Mouse (Mus musculus) embryonic facial prominence, embryonic 12.5 days (tissue): ENCODE measurements around the gene Cemip. TPM values are rescaled to one million over a fixed set of nuclear protein-coding genes. Genes with fewer than 3 reads are reported as not detected.

Source experiments
- ATAC-seq: fragments of 200-750 bp; cut with Nextera tagmentation; 2 replicates; pipeline ENCODE4 v1.8.0; 2017; ENCODE audit not compliant: insufficient number of reproducible peaks, insufficient read depth, low FRiP score, low TSS enrichment
- H3K27ac ChIP-seq: fragments of 300-500 bp; sonication (generic); 2 replicates; pipeline ENCODE4 v1.5.1; 2016; ENCODE audit warnings: mild to moderate bottlenecking
- H3K27me3 ChIP-seq: fragments of 300-500 bp; sonication (generic); 2 replicates; pipeline ENCODE4 v1.6.1; 2016; ENCODE audit warnings: mild to moderate bottlenecking, moderate library complexity
- H3K36me3 ChIP-seq: fragments of 300-500 bp; sonication (generic); 2 replicates; pipeline ENCODE4 v1.6.1; 2016; ENCODE audit warnings: mild to moderate bottlenecking
- H3K4me1 ChIP-seq: fragments of 300-500 bp; sonication (generic); 2 replicates; pipeline ENCODE4 v1.6.1; 2016
- H3K4me2 ChIP-seq: fragments of 300-500 bp; sonication (generic); replicated peaks from 2 replicates; pipeline ENCODE4 v1.6.1; 2016; ENCODE audit warnings: mild to moderate bottlenecking, moderate library complexity
- H3K4me3 ChIP-seq: fragments of 300-500 bp; sonication (generic); 2 replicates; pipeline ENCODE4 v1.5.1; 2016; ENCODE audit warnings: mild to moderate bottlenecking
- H3K9ac ChIP-seq: fragments of 300-500 bp; sonication (generic); 2 replicates; pipeline ENCODE4 v1.6.1; 2016; ENCODE audit warnings: mild to moderate bottlenecking, moderate library complexity
- H3K9me3 ChIP-seq: fragments of 300-500 bp; sonication (generic); 2 replicates; pipeline ENCODE4 v1.6.1; 2016; ENCODE audit warnings: mild to moderate bottlenecking, moderate library complexity
- WGBS: fragments of 180-500 bp; shearing (Covaris S2); methylation state at CpG from one replicate; pipeline ENCODE4 v1.1.7; 2016; 5-methylcytosine and 5-hydroxymethylcytosine counted together
- polyA plus RNA-seq: library from polyadenylated mRNA; unstranded; fragments of >200 nt; fragmentation: Nextera tagmentation; extraction: Ambion mirVana; gene quantifications from 2 replicates; pipeline ENCODE4 v1.2.1, GENCODE M21; 2016

Gene Cemip
- polyA plus RNA-seq, 1 experiment from 2014 or later, result 1.0 TPM

GRCm38 (mm10) chr7:84045546-84045945, 40.8 kb downstream of the Cemip start:
- Histone ChIP-seq H3K4me1 (no peaks in the 10 kb centered on the region), H3K9ac (no peak overlapping the region), H3K27me3 (no peaks in the 10 kb centered on the region), H3K9me3 (no peaks in the 10 kb centered on the region), H3K4me2 (no peak overlapping the region), H3K27ac (no peak overlapping the region), H3K36me3 (no peaks in the 10 kb centered on the region), H3K4me3 (no peak overlapping the region)
- no peak for ATAC-seq
- 78% methylated on average over 4 of the region's 4 CpGs for WGBS

GRCm38 (mm10) chr7:84044581-84045290, 41.6 kb downstream of the Cemip start:
- H3K9ac ChIP-seq, result no peak overlapping the region
- no peaks in the 10 kb centered on the region for H3K27me3 ChIP-seq
- no peak for ATAC-seq
- no peaks in the 10 kb centered on the region for H3K4me1 ChIP-seq
- no peak overlapping the region for H3K27ac ChIP-seq
- H3K9me3 ChIP-seq, result no peaks in the 10 kb centered on the region
- no peak overlapping the region for H3K4me3 ChIP-seq
- 71% methylated on average over 4 of the region's 4 CpGs for WGBS
- H3K36me3 ChIP-seq, result no peaks in the 10 kb centered on the region
- H3K4me2 ChIP-seq, result no peak overlapping the region

GRCm38 (mm10) chr7:84042726-84043125, 43.6 kb downstream of the Cemip start:
- Histone ChIP-seq H3K4me2 (no peak overlapping the region), H3K4me1 (no peaks in the 10 kb centered on the region), H3K4me3 (no peak overlapping the region), H3K36me3 (no peaks in the 10 kb centered on the region), H3K27ac (no peak overlapping the region), H3K9ac (no peak overlapping the region), H3K27me3 (no peaks in the 10 kb centered on the region), H3K9me3 (no peaks in the 10 kb centered on the region)
- 68% methylated on average over 1 of the region's 1 CpGs for WGBS
- ATAC-seq, result no peak

- Histone ChIP-seq H3K4me1 (no peaks in the 10 kb centered on the region), H3K4me3 (no peak overlapping the region), H3K36me3 (no peaks in the 10 kb centered on the region), H3K27ac (no peak overlapping the region), H3K27me3 (no peaks in the 10 kb centered on the region), H3K9ac (no peak overlapping the region), H3K9me3 (no peaks in the 10 kb centered on the region), H3K4me2 (no peak overlapping the region)
- 65% methylated on average over 8 of the region's 8 CpGs for WGBS
- no peak for ATAC-seq
These were observed 46.3 kb downstream of the Cemip start for GRCm38 (mm10) chr7:84039856-84040522.

GRCm38 (mm10) chr7:84038642-84039041, 47.7 kb downstream of the Cemip start:
- 95% methylated on average over 10 of the region's 10 CpGs for WGBS
- H3K4me2 ChIP-seq, result no peak overlapping the region
- H3K27ac ChIP-seq, result no peak overlapping the region
- no peaks in the 10 kb centered on the region for H3K36me3 ChIP-seq
- ATAC-seq, result no peak
- H3K4me3 ChIP-seq, result no peak overlapping the region
- no peaks in the 10 kb centered on the region for H3K9me3 ChIP-seq
- no peaks in the 10 kb centered on the region for H3K4me1 ChIP-seq
- H3K27me3 ChIP-seq, result no peaks in the 10 kb centered on the region
- no peak overlapping the region for H3K9ac ChIP-seq

- Histone ChIP-seq H3K27me3 (no peaks in the 10 kb centered on the region), H3K9ac (no peak overlapping the region), H3K9me3 (no peaks in the 10 kb centered on the region), H3K36me3 (no peaks in the 10 kb centered on the region), H3K4me2 (no peak overlapping the region), H3K4me1 (no peaks in the 10 kb centered on the region), H3K4me3 (no peak overlapping the region), H3K27ac (no peak overlapping the region)
- WGBS, result 65% methylated on average over 1 of the region's 1 CpGs
- no peak for ATAC-seq
These were observed 53.5 kb downstream of the Cemip start for GRCm38 (mm10) chr7:84032831-84033230.

GRCm38 (mm10) chr7:84029120-84029771, 57.1 kb downstream of the Cemip start:
- Histone ChIP-seq H3K27ac (no peak overlapping the region), H3K36me3 (no peaks in the 10 kb centered on the region), H3K9ac (no peak overlapping the region), H3K4me1 (no peaks in the 10 kb centered on the region), H3K4me3 (no peak overlapping the region), H3K9me3 (no peaks in the 10 kb centered on the region), H3K27me3 (no peaks in the 10 kb centered on the region), H3K4me2 (no peak overlapping the region)
- no peak for ATAC-seq
- 60% methylated on average over 3 of the region's 3 CpGs for whole genome bisulfite sequencing

GRCm38 (mm10) chr7:84028368-84028767, 57.9 kb downstream of the Cemip start:
- Histone ChIP-seq H3K27ac (no peak overlapping the region), H3K9ac (no peak overlapping the region), H3K4me1 (no peaks in the 10 kb centered on the region), H3K9me3 (no peaks in the 10 kb centered on the region), H3K36me3 (no peaks in the 10 kb centered on the region), H3K27me3 (no peaks in the 10 kb centered on the region), H3K4me3 (no peak overlapping the region), H3K4me2 (no peak overlapping the region)
- no peak for ATAC-seq
- 82% methylated on average over 4 of the region's 4 CpGs for WGBS

- no peaks in the 10 kb centered on the region for H3K27me3 ChIP-seq
- ATAC-seq, result no peak
- H3K9ac ChIP-seq, result no peak overlapping the region
- H3K36me3 ChIP-seq, result no peaks in the 10 kb centered on the region
- no peak overlapping the region for H3K4me3 ChIP-seq
- no peak overlapping the region for H3K4me2 ChIP-seq
- 74% methylated on average over 1 of the region's 1 CpGs for WGBS
- H3K4me1 ChIP-seq, result no peaks in the 10 kb centered on the region
- H3K9me3 ChIP-seq, result no peaks in the 10 kb centered on the region
- no peak overlapping the region for H3K27ac ChIP-seq
These were observed 59.2 kb downstream of the Cemip start for GRCm38 (mm10) chr7:84026950-84027585.

GRCm38 (mm10) chr7:84026090-84026489, 60.2 kb downstream of the Cemip start:
- Histone ChIP-seq H3K9ac (no peak overlapping the region), H3K4me3 (no peak overlapping the region), H3K9me3 (no peaks in the 10 kb centered on the region), H3K4me1 (no peaks in the 10 kb centered on the region), H3K4me2 (no peak overlapping the region), H3K27me3 (no peaks in the 10 kb centered on the region), H3K27ac (no peak overlapping the region), H3K36me3 (no peaks in the 10 kb centered on the region)
- no peak for ATAC-seq
- WGBS, result 80% methylated on average over 4 of the region's 4 CpGs

GRCm38 (mm10) chr7:84023466-84023865, 62.8 kb downstream of the Cemip start:
- Histone ChIP-seq H3K27me3 (no peaks in the 10 kb centered on the region), H3K36me3 (no peaks in the 10 kb centered on the region), H3K9me3 (no peaks in the 10 kb centered on the region), H3K4me1 (no peaks in the 10 kb centered on the region), H3K9ac (no peak overlapping the region), H3K27ac (no peak overlapping the region), H3K4me2 (no peak overlapping the region), H3K4me3 (no peak overlapping the region)
- WGBS, result 70% methylated on average over 6 of the region's 6 CpGs
- no peak for ATAC-seq

- Histone ChIP-seq H3K9me3 (no peaks in the 10 kb centered on the region), H3K36me3 (no peaks in the 10 kb centered on the region), H3K9ac (no peak overlapping the region), H3K4me1 (no peaks in the 10 kb centered on the region), H3K27me3 (no peaks in the 10 kb centered on the region), H3K4me2 (no peak overlapping the region), H3K27ac (no peak overlapping the region), H3K4me3 (no peak overlapping the region)
- 82% methylated on average over 3 of the region's 3 CpGs for WGBS
- no peak for ATAC-seq
These were observed 63.8 kb downstream of the Cemip start for GRCm38 (mm10) chr7:84022462-84022861.
